Comparison of ENCODE assay signal across 8 mouse cellular contexts in genomic region chr1:180364005-180364404, GRCm38 (mm10). TPM values are rescaled to one million over a fixed set of nuclear protein-coding genes. Genes with fewer than 3 reads are reported as not detected.
DNase-seq lines count a peak whose midpoint lies in the region; ATAC-seq and TF ChIP-seq lines count a peak whose summit lies in the region.

No protein-coding gene starts in this region.

- TF ChIP-seq RAD21 in CH12.LX (IDR thresholded peaks at IDR 0.05; ENCODE audit: low read depth, low read length) = no peak

- no peak overlapping the region for H3K9ac ChIP-seq in CH12.LX (ENCODE audit: insufficient read depth, low read depth)
- H3K9ac ChIP-seq in heart, embryonic 12.5 days = no peak overlapping the region

- no peaks in the 10 kb centered on the region for H3K9me3 ChIP-seq in CH12.LX (replicated peaks; ENCODE audit: low read length)
- no peaks in the 10 kb centered on the region for H3K9me3 ChIP-seq in heart, embryonic 12.5 days (replicated peaks)

- no peaks in the 10 kb centered on the region for H3K27me3 ChIP-seq in CH12.LX (replicated peaks)
- peaks cover 6% of the 10 kb centered on the region for H3K27me3 ChIP-seq in heart, embryonic 12.5 days (replicated peaks)

- no peak overlapping the region for H3K4me3 ChIP-seq in CH12.LX (replicated peaks in 1 of 3; ENCODE audit: low read depth in 2 of 3, low read length in 2 of 3, poor library complexity in 1 of 3)
- no peak overlapping the region for H3K4me3 ChIP-seq in heart, embryonic 12.5 days

- no peak overlapping the region; the same call in 1 of the 2 replicates for H3K4me2 ChIP-seq in CH12.LX (ENCODE audit: insufficient read depth, low read depth, poor library complexity, severe bottlenecking)
- H3K4me2 ChIP-seq in heart, embryonic 12.5 days = peak overlapping the region; percentile 31

- dilution Hi-C loops in CH12.LX (cut with MboI; ENCODE audit: extremely low pct_ligation_motif_present, extremely low pct_unique_long_range_greater_than_20kb, low sequenced_read_pairs) = no loop called here

- WGBS in heart, embryonic 12.5 days = 13% methylated on average over 17 of the region's 17 CpGs

- TF ChIP-seq POLR2A in CH12.LX (IDR thresholded peaks at IDR 0.05; ENCODE audit: low read depth, low read length) = no peak

- H3K36me3 ChIP-seq in CH12.LX (replicated peaks in 1 of 2; ENCODE audit: control insufficient read depth in 1 of 2, insufficient read depth in 1 of 2, low read length in 1 of 2) = peaks cover 3 to 48% of the 10 kb centered on the region in 2 experiments
- 0 out of 2 replicates have a peak, but pooled peaks cover 4% of the 10 kb centered on the region for H3K36me3 ChIP-seq in heart, embryonic 12.5 days

- no peak overlapping the region for H3K27ac ChIP-seq in CH12.LX (ENCODE audit: insufficient read depth, low read depth)
- H3K27ac ChIP-seq in heart, embryonic 12.5 days (ENCODE audit: poor library complexity, severe bottlenecking) = peak overlapping the region; percentile 61

- no peak for TF ChIP-seq CTCF in CH12.LX (conservative IDR thresholded peaks at IDR 0.05 in 1 of 2, IDR thresholded peaks at IDR 0.05 in 1 of 2; ENCODE audit: low read depth in 2 of 2, low read length in 2 of 2)

- in situ Hi-C loops in CH12.LX (cut with MboI; ENCODE audit: low pct_ligation_motif_present, low pct_unique_long_range_greater_than_20kb, low sequenced_read_pairs) = no loop called here

- intact Hi-C loops in heart, postnatal 14 days (cut with DNase I) = no loop called here

- TF ChIP-seq EP300 in CH12.LX (IDR thresholded peaks at IDR 0.05; ENCODE audit: low read length) = no peak

- DNase-seq in heart, adult 18-20 months = peak; percentile 51 to 59
- DNase-seq in heart, postnatal 14 days = no peak
- peak; percentile 78 for DNase-seq in CH12.LX (ENCODE audit: extremely low read depth)
- peak; percentile 59 for DNase-seq in kidney, postnatal 14 days
- peak; percentile 91 for DNase-seq in naive thymus-derived CD4-positive, alpha-beta T cell, adult 2 months (ENCODE audit: low read depth)
- DNase-seq in adipocyte (ENCODE audit: low spot score) = no peak
- DNase-seq in right cerebral cortex, postnatal 25 days = no peak

- ATAC-seq in heart, embryonic 12.5 days (ENCODE audit: insufficient number of reproducible peaks, low FRiP score) = peak; percentile 40

- no peaks in the 10 kb centered on the region for H3K79me2 ChIP-seq in CH12.LX (replicated peaks; ENCODE audit: control insufficient read depth, extremely low read depth, insufficient read depth, poor library complexity, severe bottlenecking)

- peaks cover 19 to 79% of the 10 kb centered on the region in 2 experiments for H3K4me1 ChIP-seq in CH12.LX (ENCODE audit: control insufficient read depth in 1 of 2, insufficient read depth in 2 of 2)
- H3K4me1 ChIP-seq in heart, embryonic 12.5 days (replicated peaks) = peaks cover 68% of the 10 kb centered on the region

TF ChIP-seq in CH12.LX, 34 proteins besides CTCF, POLR2A, EP300 and RAD21:
- no peak for TF ChIP-seq E2F4 (IDR thresholded peaks at IDR 0.05; ENCODE audit: insufficient replicate concordance, low read depth, low read length)
- TF ChIP-seq ZNF384 (IDR thresholded peaks at IDR 0.05; ENCODE audit: low read depth, low read length) = peak; percentile 85
- no peak for TF ChIP-seq USF2 (conservative IDR thresholded peaks at IDR 0.05; ENCODE audit: low read depth, low read length)
- TF ChIP-seq SMC3 (IDR thresholded peaks at IDR 0.05; ENCODE audit: low read depth, low read length) = no peak
- TF ChIP-seq TCF12 (IDR thresholded peaks at IDR 0.05; ENCODE audit: low read depth, low read length) = no peak
- TF ChIP-seq CHD1 (IDR thresholded peaks at IDR 0.05; ENCODE audit: low read depth, low read length) = no peak
- no peak for TF ChIP-seq IRF4 (IDR thresholded peaks at IDR 0.05; ENCODE audit: low read depth, low read length)
- no peak for TF ChIP-seq GABPA (IDR thresholded peaks at IDR 0.05; ENCODE audit: insufficient replicate concordance, low read depth, low read length)
- no peak for TF ChIP-seq USF1 (IDR thresholded peaks at IDR 0.05; ENCODE audit: low read depth, low read length)
- no peak for TF ChIP-seq PAX5 (IDR thresholded peaks at IDR 0.05; ENCODE audit: low read length)
- no peak for TF ChIP-seq SIN3A (IDR thresholded peaks at IDR 0.05; ENCODE audit: low read length)
- peak; percentile 89 for TF ChIP-seq ETS1 (conservative IDR thresholded peaks at IDR 0.05; ENCODE audit: low read depth, low read length)
- TF ChIP-seq JUND (conservative IDR thresholded peaks at IDR 0.05; ENCODE audit: low read depth, low read length) = peak; percentile 61; the same call in 1 of the 2 replicates
- no peak for TF ChIP-seq HCFC1 (IDR thresholded peaks at IDR 0.05; ENCODE audit: low read depth, low read length)
- TF ChIP-seq TBP (conservative IDR thresholded peaks at IDR 0.05; ENCODE audit: low read depth, low read length) = no peak
- TF ChIP-seq ELF1 (IDR thresholded peaks at IDR 0.05; ENCODE audit: low read depth, low read length) = no peak
- TF ChIP-seq NRF1 (IDR thresholded peaks at IDR 0.05; ENCODE audit: low read depth, low read length) = no peak
- no peak for TF ChIP-seq NELFE (IDR thresholded peaks at IDR 0.05; ENCODE audit: low read depth, low read length)
- TF ChIP-seq ZMIZ1 (IDR thresholded peaks at IDR 0.05; ENCODE audit: low read depth, low read length) = no peak
- peak; percentile 91 for TF ChIP-seq BHLHE40 (IDR thresholded peaks at IDR 0.05; ENCODE audit: low read depth, low read length)
- TF ChIP-seq MAFK (IDR thresholded peaks at IDR 0.05; ENCODE audit: insufficient replicate concordance, low read length) = no peak
- no peak for TF ChIP-seq MXI1 (IDR thresholded peaks at IDR 0.05; ENCODE audit: low read depth, low read length)
- TF ChIP-seq RCOR1 (conservative IDR thresholded peaks at IDR 0.05; ENCODE audit: low read depth, low read length) = no peak
- no peak for TF ChIP-seq CHD2 (IDR thresholded peaks at IDR 0.05; ENCODE audit: low read length)
- TF ChIP-seq ZKSCAN1 (IDR thresholded peaks at IDR 0.05; ENCODE audit: borderline replicate concordance, low read depth, low read length) = no peak

RNA-seq across cellular contexts. Expression of gene Itpkb, which starts 33.7 kb away (rescaled TPM):
- total RNA-seq in heart, adult 18-20 months (2021) = 10 to 100 TPM; 36.7 to 51.5 TPM
- 10 to 100 TPM; 76.8 to 79.6 TPM for total RNA-seq in heart, postnatal 14 days (2021)
- 8.4 and 10.6 TPM in 2 replicates for total RNA-seq in CH12.LX (2012; rRNA removed)
- total RNA-seq in CH12.LX (2014; rRNA removed) = 3.9 and 4.2 TPM in 2 replicates
- polyA plus RNA-seq in CH12.LX (2012; ENCODE audit: insufficient read length, low read depth) = 13.5 and 14.4 TPM in 2 replicates
- 7.2 and 9.1 TPM in 2 replicates for polyA plus RNA-seq in heart, embryonic 12.5 days (2016; fragmentation: Nextera tagmentation; extraction: Ambion mirVana)

Comparison
In these comparisons a context has a peak if more than half of its experiments do, and no peak if none do; other contexts are left out.
1. DNase-seq: peak in heart, adult 18-20 months (2 of 2), CH12.LX (single experiment), kidney, postnatal 14 days (single experiment) and naive thymus-derived CD4-positive, alpha-beta T cell, adult 2 months (single experiment); none in heart, postnatal 14 days (0 of 2), adipocyte (single experiment) and right cerebral cortex, postnatal 25 days (single experiment).